Mouse (Mus musculus) megakaryocyte progenitor cell, adult 5-6 weeks (primary cell): ENCODE results near the gene Vps51. TPM values are rescaled to one million over a fixed set of nuclear protein-coding genes. Genes with fewer than 3 reads are reported as not detected.

Experiments used
- total RNA-seq, 2 experiments: library from RNA; stranded (forward) in 1 of 2; stranded (reverse) in 1 of 2; fragments of 157-497, 149-512 nt in 1 of 2; fragments of 200-1000 nt in 1 of 2; gene quantifications; 2 replicates each; pipeline versions ENCODE4 v1.2.3 to v1.2.4; 2015 to 2017

Vps51 gene
- total RNA-seq, 2 experiments from 2014 or later, result 30.4 to 42.8 TPM

Other genes with a start within 250 kb of the Vps51 start
- gene Frmd8, start 202.0 kb downstream of the Vps51 start, total RNA-seq (2015), result 15.7 and 16.3 TPM in 2 replicates
- 16.2 and 17.7 TPM in 2 replicates for gene Frmd8, start 202.0 kb downstream of the Vps51 start, total RNA-seq (2017)
- 28.7 and 30.5 TPM in 2 replicates for gene Slc25a45, start 199.4 kb downstream of the Vps51 start, total RNA-seq (2015)
- gene Slc25a45, start 199.4 kb downstream of the Vps51 start, total RNA-seq (2017), result 30.2 and 39.5 TPM in 2 replicates
- 0.32 and 0.81 TPM in 2 replicates for gene Tigd3, start 183.1 kb downstream of the Vps51 start, total RNA-seq (2015)
- 1.5 and 2.8 TPM in 2 replicates for gene Tigd3, start 183.1 kb downstream of the Vps51 start, total RNA-seq (2017)
- gene Dpf2, start 164.2 kb downstream of the Vps51 start, total RNA-seq (2015), result 47.6 and 50.3 TPM in 2 replicates
- 65.1 and 83.0 TPM in 2 replicates for gene Dpf2, start 164.2 kb downstream of the Vps51 start, total RNA-seq (2017)
- gene Cdc42ep2, start 152.4 kb downstream of the Vps51 start, total RNA-seq (2015), result not detected in 2 replicates
- gene Cdc42ep2, start 152.4 kb downstream of the Vps51 start, total RNA-seq (2017), result 0.07 TPM in 1 of 2 replicates, not detected in the other
- 60.9 and 76.7 TPM in 2 replicates for gene Pola2, start 113.0 kb downstream of the Vps51 start, total RNA-seq (2015)
- gene Pola2, start 113.0 kb downstream of the Vps51 start, total RNA-seq (2017), result 57.4 and 61.3 TPM in 2 replicates
- gene Slc22a20, start 91.1 kb downstream of the Vps51 start, total RNA-seq (2015), result not detected in 2 replicates
- 0.44 TPM in 1 of 2 replicates, not detected in the other for gene Slc22a20, start 91.1 kb downstream of the Vps51 start, total RNA-seq (2017)
- 18.6 and 20.0 TPM in 2 replicates for gene Capn1, start 61.3 kb downstream of the Vps51 start, total RNA-seq (2015)
- gene Capn1, start 61.3 kb downstream of the Vps51 start, total RNA-seq (2017), result 36.8 and 38.4 TPM in 2 replicates
- 23.1 and 25.2 TPM in 2 replicates for gene Syvn1, start 30.7 kb downstream of the Vps51 start, total RNA-seq (2015)
- 10.1 and 11.2 TPM in 2 replicates for gene Syvn1, start 30.7 kb downstream of the Vps51 start, total RNA-seq (2017)
- 44.4 and 53.5 TPM in 2 replicates for gene Mrpl49, start 19.4 kb downstream of the Vps51 start, total RNA-seq (2015)
- gene Mrpl49, start 19.4 kb downstream of the Vps51 start, total RNA-seq (2017), result 31.9 and 38.4 TPM in 2 replicates
- gene Fau, start 19.4 kb downstream of the Vps51 start, total RNA-seq (2015), result 1,814 and 1,841 TPM in 2 replicates
- 1,690 and 2,042 TPM in 2 replicates for gene Fau, start 19.4 kb downstream of the Vps51 start, total RNA-seq (2017)
- 12.7 and 14.2 TPM in 2 replicates for gene Znhit2, start 16.0 kb downstream of the Vps51 start, total RNA-seq (2015)
- gene Znhit2, start 16.0 kb downstream of the Vps51 start, total RNA-seq (2017), result 12.5 and 14.5 TPM in 2 replicates
- 8.4 and 10.6 TPM in 2 replicates for gene Tm7sf2, start 8.9 kb downstream of the Vps51 start, total RNA-seq (2015)
- gene Tm7sf2, start 8.9 kb downstream of the Vps51 start, total RNA-seq (2017), result 1.6 and 1.8 TPM in 2 replicates
- not detected in 2 replicates for gene Tmem262, start 2.8 kb upstream of the Vps51 start, total RNA-seq (2015)
- not detected in 2 replicates for gene Tmem262, start 2.8 kb upstream of the Vps51 start, total RNA-seq (2017)
- gene Gm28374, start 5.0 kb upstream of the Vps51 start, total RNA-seq (2015), result not detected in 2 replicates
- not detected in 2 replicates for gene Gm28374, start 5.0 kb upstream of the Vps51 start, total RNA-seq (2017)
- gene Zfpl1, start 7.7 kb upstream of the Vps51 start, total RNA-seq (2015), result 12.0 and 14.9 TPM in 2 replicates
- gene Zfpl1, start 7.7 kb upstream of the Vps51 start, total RNA-seq (2017), result 23.7 and 32.8 TPM in 2 replicates
- 44.8 and 55.4 TPM in 2 replicates for gene Cdca5, start 7.8 kb upstream of the Vps51 start, total RNA-seq (2015)
- 35.5 and 42.8 TPM in 2 replicates for gene Cdca5, start 7.8 kb upstream of the Vps51 start, total RNA-seq (2017)
- gene AC131692.1, start 17.2 kb upstream of the Vps51 start, total RNA-seq (2015), result 0.30 and 0.73 TPM in 2 replicates
- gene AC131692.1, start 17.2 kb upstream of the Vps51 start, total RNA-seq (2017), result 4.6 TPM in 1 of 2 replicates, not detected in the other
- 0.07 and 0.17 TPM in 2 replicates for gene Naaladl1, start 28.6 kb upstream of the Vps51 start, total RNA-seq (2015)
- 0.21 TPM in 1 of 2 replicates, not detected in the other for gene Naaladl1, start 28.6 kb upstream of the Vps51 start, total RNA-seq (2017)
- gene Sac3d1, start 41.4 kb upstream of the Vps51 start, total RNA-seq (2015), result 12.0 and 16.9 TPM in 2 replicates
- 5.5 and 6.3 TPM in 2 replicates for gene Sac3d1, start 41.4 kb upstream of the Vps51 start, total RNA-seq (2017)
- 18.2 and 19.5 TPM in 2 replicates for gene Snx15, start 51.1 kb upstream of the Vps51 start, total RNA-seq (2015)
- gene Snx15, start 51.1 kb upstream of the Vps51 start, total RNA-seq (2017), result 13.8 and 14.2 TPM in 2 replicates
- gene Batf2, start 63.8 kb upstream of the Vps51 start, total RNA-seq (2015), result 0.34 and 0.42 TPM in 2 replicates
- gene Batf2, start 63.8 kb upstream of the Vps51 start, total RNA-seq (2017), result 0.44 and 0.71 TPM in 2 replicates
- gene Arl2, start 64.3 kb upstream of the Vps51 start, total RNA-seq (2015), result 29.2 and 37.4 TPM in 2 replicates
- gene Arl2, start 64.3 kb upstream of the Vps51 start, total RNA-seq (2017), result 33.6 and 37.0 TPM in 2 replicates
- gene Majin, start 107.2 kb upstream of the Vps51 start, total RNA-seq (2015), result not detected in 2 replicates
- not detected in 2 replicates for gene Majin, start 107.2 kb upstream of the Vps51 start, total RNA-seq (2017)
- not detected in 2 replicates for gene Gpha2, start 149.1 kb upstream of the Vps51 start, total RNA-seq (2015)
- not detected in 2 replicates for gene Gpha2, start 149.1 kb upstream of the Vps51 start, total RNA-seq (2017)
- 2.8 TPM in 2 replicates for gene Ppp2r5b, start 158.6 kb upstream of the Vps51 start, total RNA-seq (2015)
- gene Ppp2r5b, start 158.6 kb upstream of the Vps51 start, total RNA-seq (2017), result 2.3 and 3.1 TPM in 2 replicates
- gene Atg2a, start 164.4 kb upstream of the Vps51 start, total RNA-seq (2015), result 9.2 and 9.4 TPM in 2 replicates
- gene Atg2a, start 164.4 kb upstream of the Vps51 start, total RNA-seq (2017), result 6.4 and 8.1 TPM in 2 replicates
- 11.8 and 14.4 TPM in 2 replicates for gene Ehd1, start 199.5 kb upstream of the Vps51 start, total RNA-seq (2015)
- 39.4 and 40.9 TPM in 2 replicates for gene Ehd1, start 199.5 kb upstream of the Vps51 start, total RNA-seq (2017)
- 1.3 and 2.0 TPM in 2 replicates for gene Cdc42bpg, start 229.2 kb upstream of the Vps51 start, total RNA-seq (2015)
- 3.2 and 3.5 TPM in 2 replicates for gene Cdc42bpg, start 229.2 kb upstream of the Vps51 start, total RNA-seq (2017)